Mouse (Mus musculus) kidney, postnatal 14 days (tissue): ENCODE results near the gene Ccdc106.
"Not testable (repeated sequence)": the region's sequence is repeated elsewhere in the genome, so short reads cannot be mapped to it uniquely, and the experiment has no call there.

Experiments used
- DNase-seq: peaks from one replicate; pipeline ENCODE4 v3.0.0; 2022; ENCODE audit warnings: mixed read lengths

Gene Ccdc106

GRCm38 (mm10) chr7:5016057-5016456 lies 4.3 kb upstream of the Ccdc106 start:
- no peak for DNase-seq

- DNase-seq, result no peak
Observed at GRCm38 (mm10) chr7:5016920-5017319, 3.4 kb upstream of the Ccdc106 start.

GRCm38 (mm10) chr7:5017352-5017751 lies 3.0 kb upstream of the Ccdc106 start:
- no peak for DNase-seq

- no peak for DNase-seq
Observed at GRCm38 (mm10) chr7:5017931-5018330, 2.4 kb upstream of the Ccdc106 start.

- not testable (repeated sequence) for DNase-seq
Observed at GRCm38 (mm10) chr7:5019576-5019975, 777 bp upstream of the Ccdc106 start.

- DNase-seq, result no peak
Observed at GRCm38 (mm10) chr7:5020685-5021084, 332 bp downstream of the Ccdc106 start.

GRCm38 (mm10) chr7:5021197-5021596 lies 844 bp downstream of the Ccdc106 start:
- no peak for DNase-seq

GRCm38 (mm10) chr7:5029543-5029942 lies 9.2 kb downstream of the Ccdc106 start:
- DNase-seq, result no peak

GRCm38 (mm10) chr7:5029946-5030345 lies 9.6 kb downstream of the Ccdc106 start:
- no peak for DNase-seq

- DNase-seq, result no peak
Observed at GRCm38 (mm10) chr7:5030554-5031275, 10.4 kb downstream of the Ccdc106 start.

GRCm38 (mm10) chr7:5031496-5031895 lies 11.1 kb downstream of the Ccdc106 start:
- no peak for DNase-seq

GRCm38 (mm10) chr7:5033818-5034217 lies 13.5 kb downstream of the Ccdc106 start, which contains the start of gene 4632433K11Rik:
Gene 4632433K11Rik, plus strand, starts transcription at chr7:5034118.
- no peak for DNase-seq

GRCm38 (mm10) chr7:5035628-5036027 lies 15.3 kb downstream of the Ccdc106 start:
- no peak for DNase-seq

GRCm38 (mm10) chr7:5036136-5036535 lies 15.8 kb downstream of the Ccdc106 start:
- DNase-seq, result no peak

GRCm38 (mm10) chr7:5037026-5037425 lies 16.7 kb downstream of the Ccdc106 start:
- DNase-seq, result no peak

- no peak for DNase-seq
Observed at GRCm38 (mm10) chr7:5037467-5037866, 17.1 kb downstream of the Ccdc106 start.

GRCm38 (mm10) chr7:5038109-5038732 lies 17.9 kb downstream of the Ccdc106 start, which contains the start of gene Zfp784:
Gene Zfp784, minus strand, starts transcription at chr7:5038446.
- DNase-seq, result peak; percentile 96

GRCm38 (mm10) chr7:5038940-5039339 lies 18.6 kb downstream of the Ccdc106 start:
- DNase-seq, result no peak

GRCm38 (mm10) chr7:5044981-5045380 lies 24.6 kb downstream of the Ccdc106 start:
- DNase-seq, result no peak

- no peak for DNase-seq
Observed at GRCm38 (mm10) chr7:5046112-5046511, 25.8 kb downstream of the Ccdc106 start.

GRCm38 (mm10) chr7:5047313-5047712 lies 27.0 kb downstream of the Ccdc106 start:
- peak; percentile 47 for DNase-seq

GRCm38 (mm10) chr7:5051193-5052192 lies 31.1 kb downstream of the Ccdc106 start, which contains the start of gene Zfp580:
Gene Zfp580, plus strand, starts transcription at chr7:5051538.
- peak; percentile 82 for DNase-seq

- DNase-seq, result no peak
Observed at GRCm38 (mm10) chr7:5052438-5052837, 32.1 kb downstream of the Ccdc106 start.
